Mouse (Mus musculus) ES-CJ7 (cell line): Measurements from ENCODE around the gene Sema6c.
"Not testable (repeated sequence)": the region's sequence is repeated elsewhere in the genome, so short reads cannot be mapped to it uniquely, and the experiment has no call there.

Source experiments
- DNase-seq: peaks from one replicate; pipeline ENCODE4 v3.0.0; 2011; ENCODE audit warnings: low read depth, low spot score

The Sema6c gene

DNA sequence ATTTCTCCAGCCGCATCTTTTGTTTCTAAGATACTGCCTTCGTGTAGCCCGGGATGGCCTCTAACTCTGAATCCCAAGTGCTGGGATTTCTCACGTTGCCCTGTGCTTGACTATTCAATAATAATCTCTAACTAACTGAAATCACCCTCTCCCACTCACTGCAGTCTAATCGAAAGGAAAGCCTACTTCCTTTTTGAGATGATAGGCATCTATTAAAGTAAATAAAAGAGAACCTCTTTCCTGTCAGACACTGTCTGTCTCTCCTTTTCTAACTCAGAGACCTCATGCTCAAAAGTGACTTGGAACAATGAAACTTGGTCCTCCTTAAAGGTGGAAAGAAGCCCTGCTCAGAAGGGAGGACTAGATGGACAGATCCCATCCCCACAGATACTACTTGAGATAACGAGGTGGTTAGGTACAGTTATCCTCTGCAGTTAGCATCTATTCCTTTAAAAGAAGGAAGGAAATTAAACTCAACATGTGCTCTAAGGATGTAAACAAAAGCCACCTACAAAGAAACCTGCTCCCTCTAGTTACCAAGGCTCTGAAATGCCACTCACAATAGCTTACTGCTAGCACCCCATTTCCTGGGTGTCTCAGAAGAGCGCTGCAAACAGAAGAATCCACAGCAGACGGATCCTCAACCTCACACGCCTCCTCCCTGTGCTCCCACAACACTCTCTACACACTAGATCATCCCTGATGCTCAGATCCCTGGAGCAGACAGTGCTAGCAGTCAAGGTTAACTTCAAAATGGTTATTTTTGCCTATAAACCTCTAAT, 24.7 kb downstream of the Sema6c start:
- DNase-seq: no peak

DNA sequence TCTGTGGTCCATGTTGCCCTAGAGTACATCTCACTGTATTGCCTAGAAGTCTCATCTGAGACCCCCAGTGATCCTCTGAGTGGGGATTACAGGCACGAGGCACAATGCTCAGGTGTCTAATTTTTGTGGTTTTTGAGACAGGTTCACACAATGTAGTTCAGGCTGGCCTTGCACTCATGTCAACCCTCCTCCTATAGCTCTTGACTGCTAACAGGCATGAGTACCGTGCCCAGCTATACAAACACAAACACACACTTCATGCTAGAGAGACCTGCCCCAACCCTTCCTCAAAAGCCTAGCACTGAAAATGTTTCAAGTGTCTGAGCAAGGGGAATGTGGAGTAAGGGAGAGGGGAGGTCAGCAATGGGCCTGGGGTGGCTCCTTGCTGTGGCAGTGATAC, 25.8 kb downstream of the Sema6c start:
- no peak for DNase-seq

DNA sequence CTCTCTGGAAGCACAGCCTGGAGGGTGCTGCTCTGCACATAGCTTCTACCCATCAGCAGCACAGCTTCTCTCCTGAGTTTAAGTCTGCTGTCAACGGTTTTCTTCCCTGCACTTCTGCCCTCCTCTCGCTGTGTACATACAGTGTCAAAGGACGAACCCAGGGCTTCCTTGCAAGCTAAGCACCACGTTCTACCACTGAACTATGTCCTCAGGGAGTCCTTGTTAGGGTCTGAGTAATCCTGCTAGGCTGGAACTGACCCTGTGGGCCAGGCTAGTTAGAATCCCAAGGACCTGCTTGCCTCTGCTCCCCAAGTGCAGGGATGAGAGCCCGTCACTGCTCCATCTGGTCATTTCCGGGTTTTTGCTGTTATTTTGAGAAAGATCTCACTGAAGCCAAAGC, 26.6 kb downstream of the Sema6c start:
- DNase-seq: no peak

DNA sequence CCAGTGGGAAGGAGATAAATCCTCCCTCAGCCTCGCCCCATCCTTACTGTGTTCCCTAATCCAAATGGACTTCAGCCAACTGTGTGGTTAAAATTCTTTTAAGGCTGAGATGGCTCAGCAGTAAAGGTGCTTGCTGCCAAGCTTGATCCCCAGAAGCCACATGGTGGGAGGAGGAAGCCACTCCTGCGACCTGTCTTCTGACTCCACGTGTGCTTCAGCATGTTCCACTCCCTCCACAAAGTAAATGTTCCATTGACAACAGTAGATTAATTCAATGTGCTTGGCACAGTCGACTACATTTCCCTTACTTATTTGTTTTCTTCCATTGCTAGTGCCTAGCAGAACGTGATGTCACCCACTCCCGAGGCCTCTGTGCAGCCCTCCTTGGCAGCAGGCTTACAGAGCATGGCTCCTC, 34.5 kb downstream of the Sema6c start:
- no peak for DNase-seq

DNA sequence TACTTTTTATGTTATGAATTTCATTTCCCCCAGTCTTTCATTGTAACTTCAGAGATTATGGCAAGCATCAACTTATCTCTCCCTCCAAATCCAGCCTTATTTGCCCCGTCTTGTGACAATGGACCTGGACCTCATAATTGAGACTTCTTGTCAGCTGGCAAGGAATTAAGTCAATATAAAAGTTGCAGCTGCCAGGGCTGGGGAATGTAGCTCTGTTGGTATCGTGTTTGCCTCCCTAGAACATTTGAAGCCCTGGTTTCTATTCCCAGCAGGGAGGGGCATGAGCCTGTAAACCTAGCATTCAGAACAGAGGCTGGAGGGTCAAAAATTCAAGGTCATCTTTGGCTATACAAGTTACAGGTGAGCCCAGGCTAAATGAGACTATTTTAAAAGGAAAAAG, 35.5 kb downstream of the Sema6c start:
- DNase-seq: no peak

DNA sequence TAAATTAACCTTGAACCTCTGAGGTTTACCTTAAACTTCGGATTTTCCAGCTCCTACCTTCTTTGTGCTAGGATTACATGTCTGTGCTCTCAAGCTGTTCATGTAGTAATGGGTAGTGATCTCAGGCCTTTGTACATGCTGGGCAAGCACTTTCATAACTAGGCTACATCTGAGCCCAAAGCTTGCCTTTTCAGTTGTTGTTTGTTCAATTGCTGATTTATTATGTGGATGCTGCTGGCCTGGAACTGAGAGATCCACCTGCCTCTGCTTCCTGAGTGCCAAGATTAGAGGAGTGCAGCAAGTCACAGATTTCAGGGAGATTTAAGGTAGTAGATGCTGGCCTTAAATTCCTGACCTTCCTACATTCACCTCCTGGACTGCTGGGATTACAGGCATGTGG, 38.8 kb downstream of the Sema6c start:
- DNase-seq: no peak

DNA sequence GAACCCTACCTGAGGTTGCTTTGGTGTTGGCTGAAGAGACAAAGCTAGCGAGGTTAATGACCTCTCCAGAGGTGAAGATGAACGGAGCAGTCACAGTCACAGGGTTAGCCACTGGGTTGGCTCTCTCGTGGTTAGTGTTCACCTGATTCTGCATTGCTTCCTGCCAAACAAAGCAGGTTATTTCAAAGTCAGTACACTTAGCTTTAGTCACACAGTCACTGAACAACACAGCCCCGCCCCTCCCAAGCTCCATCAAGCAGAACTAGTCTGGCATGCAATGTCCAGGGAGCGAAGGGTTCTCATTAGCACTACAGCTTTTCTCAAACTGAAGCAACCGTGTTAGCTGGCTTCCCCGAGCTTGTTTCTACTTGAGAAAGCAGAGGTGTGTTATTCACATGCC, 39.9 kb downstream of the Sema6c start:
- DNase-seq: no peak

DNA sequence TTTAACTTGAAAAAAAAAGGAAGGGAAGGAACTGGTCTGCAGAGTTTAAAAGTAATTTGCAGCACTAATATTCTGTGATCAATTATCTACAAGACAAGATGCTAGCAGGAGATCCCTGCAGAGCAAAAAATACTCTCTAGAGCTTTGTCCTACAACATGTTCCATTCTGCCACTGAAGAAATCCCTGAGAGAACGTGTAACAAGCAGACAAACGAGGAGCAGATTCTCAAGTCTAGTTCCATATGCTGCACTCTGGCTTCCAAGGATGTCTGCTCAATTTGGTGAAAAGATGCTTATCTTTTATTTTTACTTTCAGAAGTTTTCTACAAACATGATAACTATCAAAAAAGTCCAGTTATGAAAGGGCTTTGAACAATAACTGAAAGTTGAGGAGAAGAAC, 40.3 kb downstream of the Sema6c start:
- DNase-seq: no peak

DNA sequence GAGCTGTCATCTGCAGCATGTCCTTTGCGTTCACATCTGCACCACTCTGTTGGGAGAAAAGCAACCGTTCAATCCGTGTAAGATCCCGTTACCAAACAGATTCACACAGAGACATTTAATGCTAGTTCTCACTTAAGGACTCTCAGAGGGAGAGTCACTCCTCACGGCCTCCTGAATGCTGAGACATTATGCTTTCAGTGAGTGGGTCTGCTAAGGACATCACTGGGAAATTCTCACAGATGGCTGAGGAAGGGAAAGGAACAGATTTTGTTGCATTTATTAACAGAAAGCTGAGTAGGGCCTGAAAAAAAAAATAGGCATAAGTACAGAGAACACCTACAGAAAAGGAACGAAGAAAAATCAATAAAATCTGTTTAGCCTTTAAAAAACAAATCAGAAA, 43.6 kb downstream of the Sema6c start:
- DNase-seq: no peak

DNA sequence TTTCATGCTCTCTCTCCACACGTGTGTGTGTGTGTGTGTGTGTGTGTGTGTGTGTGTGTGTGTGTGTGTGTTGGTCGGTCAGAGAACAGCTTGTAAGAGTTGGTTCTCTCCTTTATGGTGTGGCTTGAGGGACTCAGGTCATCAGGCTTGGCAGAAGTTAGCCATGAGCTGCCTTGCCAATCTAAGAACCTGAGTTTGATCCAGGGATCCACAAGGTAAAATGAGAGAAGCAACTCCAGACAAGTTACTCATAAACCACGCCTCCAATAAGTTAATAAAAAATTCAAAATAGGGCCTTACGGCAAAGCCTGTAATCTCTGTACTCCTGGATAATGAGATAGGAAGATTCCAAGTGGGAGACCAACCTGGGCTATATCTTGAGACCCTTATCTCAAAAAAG, 48.0 kb downstream of the Sema6c start:
- no peak for DNase-seq

DNA sequence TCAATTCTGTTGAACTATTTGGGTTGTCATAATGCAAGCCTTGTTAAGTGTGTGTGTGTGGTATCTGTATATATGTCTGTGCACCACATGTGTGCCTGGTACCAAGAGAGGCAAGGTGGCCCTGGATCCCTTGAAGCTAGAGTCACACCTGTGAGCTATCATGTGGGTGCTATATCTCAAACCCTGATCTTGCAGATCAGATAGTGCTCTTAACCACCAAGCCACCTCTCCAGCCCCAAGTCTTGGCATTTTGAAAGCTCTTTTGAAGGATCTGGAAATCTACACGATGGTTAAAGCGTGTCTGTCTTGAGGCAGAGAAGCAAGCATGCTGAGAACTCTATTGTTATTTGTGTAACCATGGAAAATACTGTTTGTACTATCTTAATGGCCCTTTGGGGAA, 50.3 kb downstream of the Sema6c start:
- no peak for DNase-seq

DNA sequence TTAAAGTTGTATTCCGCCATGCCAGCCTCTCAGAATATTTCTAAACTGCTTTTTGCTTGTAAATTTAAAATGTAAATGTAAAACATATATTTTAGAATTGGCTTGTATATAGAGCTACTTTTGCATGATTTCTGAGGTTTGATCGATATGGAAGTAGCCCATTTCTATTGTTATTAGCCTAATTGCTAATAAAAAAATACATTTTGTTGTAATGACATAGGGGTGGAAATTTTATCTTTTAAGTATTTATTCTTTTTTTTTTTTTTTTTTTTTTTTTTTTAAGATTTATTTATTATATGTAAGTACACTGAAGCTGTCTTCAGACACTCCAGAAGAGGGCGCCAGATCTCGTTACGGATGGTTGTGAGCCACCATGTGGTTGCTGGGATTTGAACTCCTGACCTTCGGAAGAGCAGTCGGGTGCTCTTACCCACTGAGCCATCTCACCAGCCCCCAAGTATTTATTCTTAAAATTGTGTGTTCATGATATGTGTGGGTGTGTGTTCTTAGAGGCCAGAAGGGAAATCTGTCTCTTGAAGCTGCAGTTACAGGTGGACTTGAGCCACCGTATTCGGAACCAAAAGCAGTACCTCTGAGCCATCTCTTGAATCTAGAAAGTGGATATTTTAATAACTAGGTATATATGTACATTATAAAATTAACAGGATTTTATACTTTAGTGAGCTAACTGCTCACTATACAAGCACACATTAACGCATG, 52.8 kb downstream of the Sema6c start:
- not testable (repeated sequence) for DNase-seq

DNA sequence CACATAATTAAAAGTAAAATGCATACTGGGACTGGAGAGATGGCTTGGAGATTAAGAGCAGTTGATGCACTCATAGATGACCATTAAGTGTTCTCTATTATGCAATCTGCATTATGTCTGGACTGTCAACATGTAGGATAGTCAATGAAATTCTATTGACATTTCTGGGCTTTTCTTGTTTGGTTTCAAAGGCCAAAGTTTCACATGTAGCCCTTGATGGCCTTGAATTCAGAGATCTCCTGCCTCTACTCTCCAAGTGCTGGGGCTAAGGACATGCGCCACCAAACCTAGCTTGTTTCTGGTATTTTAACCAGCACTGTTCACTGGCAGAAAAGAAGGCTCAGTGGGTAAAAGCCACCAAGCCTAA, 53.3 kb downstream of the Sema6c start:
- DNase-seq: no peak

DNA sequence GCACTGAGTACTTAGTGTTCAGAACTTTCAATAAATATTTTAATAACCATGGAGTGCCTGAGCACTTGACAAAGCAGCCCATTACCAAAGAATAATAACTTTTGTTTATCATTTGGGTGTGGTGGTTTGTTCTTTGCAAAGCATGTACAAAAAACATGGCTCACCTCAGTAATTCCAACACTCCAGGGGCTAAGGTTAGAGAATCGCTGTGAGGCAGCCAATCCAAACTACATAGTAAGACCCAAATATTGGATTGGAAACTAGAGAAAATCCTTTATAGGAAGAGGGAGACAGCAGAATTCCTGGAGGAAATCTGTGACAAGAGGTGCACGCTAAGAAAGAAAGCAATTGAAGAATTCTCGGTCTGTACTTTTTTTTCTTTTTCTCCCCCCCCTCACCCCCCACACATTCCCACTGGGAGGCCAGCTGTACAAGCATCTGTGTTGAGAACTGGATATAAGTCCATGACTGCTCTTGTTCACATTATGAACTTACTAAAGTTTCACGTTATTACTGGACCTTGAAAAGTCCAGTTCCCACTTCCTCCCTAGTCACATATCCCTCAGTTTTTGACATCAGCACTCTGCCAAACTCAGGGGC, 56.5 kb downstream of the Sema6c start:
- no peak for DNase-seq

DNA sequence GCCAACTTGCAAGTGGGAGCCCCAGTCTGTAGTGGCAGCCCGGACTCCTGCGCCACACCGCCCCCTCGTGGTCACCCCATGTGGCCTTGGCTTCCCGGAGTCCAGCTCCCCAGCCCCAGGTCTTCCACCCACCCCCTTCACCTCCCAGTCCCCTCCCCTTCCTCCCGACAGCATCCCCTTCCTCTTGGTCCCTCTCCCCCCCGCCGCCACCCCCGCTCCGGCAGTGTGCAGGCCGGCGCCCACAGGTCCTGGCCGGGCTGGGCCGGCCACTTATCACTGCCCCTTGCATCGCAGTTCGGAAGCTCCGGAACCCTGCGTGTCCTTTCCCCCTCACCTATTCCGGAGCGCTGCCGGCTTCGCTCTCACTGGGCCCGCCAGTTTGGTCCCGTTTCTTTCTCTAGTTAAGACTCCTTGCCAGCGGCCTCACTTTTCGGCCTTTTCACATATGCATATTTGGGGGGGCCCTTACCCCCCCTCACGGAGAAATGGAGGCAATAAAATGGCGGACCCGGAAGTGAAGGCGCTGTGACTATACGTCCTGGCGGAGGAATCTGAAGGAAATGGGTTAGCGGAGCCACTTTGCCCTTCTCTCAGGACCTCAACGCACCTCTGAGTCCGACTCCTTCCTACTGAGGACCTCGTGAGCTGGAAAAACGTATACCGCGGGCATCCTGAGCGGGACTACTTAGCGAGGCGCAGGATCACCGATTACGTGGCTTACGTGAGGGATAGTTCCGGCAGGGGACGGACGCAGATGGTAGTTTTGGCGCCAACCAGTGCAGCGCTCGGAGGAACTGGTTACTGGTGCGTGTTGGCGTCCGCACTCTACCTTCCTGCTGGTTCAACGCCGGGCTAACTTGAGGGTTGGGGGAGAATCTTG, 57.2 kb downstream of the Sema6c start, which contains the start of gene Gabpb2:
Gene Gabpb2 (minus strand): TSS at position 662 of the 880 bp plus-strand sequence.
- DNase-seq: peak; percentile 99

DNA sequence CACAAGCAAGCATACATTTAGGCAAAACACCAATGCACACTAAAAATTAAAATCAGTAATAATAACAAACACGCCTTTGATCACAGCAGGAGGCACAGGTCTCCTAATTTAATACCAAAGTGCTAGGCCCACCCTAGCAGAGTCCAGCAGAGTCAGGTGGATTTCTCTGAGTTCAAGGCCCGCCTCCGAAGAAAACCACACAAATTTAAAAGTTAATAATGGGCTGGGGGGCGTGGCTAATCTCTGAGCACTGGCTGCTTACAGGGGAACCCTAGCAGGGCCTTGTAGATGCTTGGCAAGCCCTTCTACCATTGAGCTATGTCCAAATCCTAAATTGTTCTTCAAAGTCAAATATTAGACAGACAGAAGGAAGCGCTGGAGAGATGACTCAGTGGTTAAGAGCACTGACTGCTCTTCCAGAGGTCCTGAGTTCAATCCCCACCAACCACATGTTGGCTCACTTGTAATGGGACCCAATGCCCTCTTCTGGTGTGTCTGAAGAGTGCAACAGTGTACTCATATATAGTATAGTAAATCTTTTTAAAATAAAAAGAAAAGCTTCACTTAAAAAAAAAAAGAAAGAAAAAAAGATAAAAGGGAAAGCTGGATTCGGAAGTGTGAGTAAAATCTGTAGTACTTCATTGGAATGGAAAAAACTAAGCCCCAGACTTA, 58.3 kb downstream of the Sema6c start:
- DNase-seq: peak; percentile 77

DNA sequence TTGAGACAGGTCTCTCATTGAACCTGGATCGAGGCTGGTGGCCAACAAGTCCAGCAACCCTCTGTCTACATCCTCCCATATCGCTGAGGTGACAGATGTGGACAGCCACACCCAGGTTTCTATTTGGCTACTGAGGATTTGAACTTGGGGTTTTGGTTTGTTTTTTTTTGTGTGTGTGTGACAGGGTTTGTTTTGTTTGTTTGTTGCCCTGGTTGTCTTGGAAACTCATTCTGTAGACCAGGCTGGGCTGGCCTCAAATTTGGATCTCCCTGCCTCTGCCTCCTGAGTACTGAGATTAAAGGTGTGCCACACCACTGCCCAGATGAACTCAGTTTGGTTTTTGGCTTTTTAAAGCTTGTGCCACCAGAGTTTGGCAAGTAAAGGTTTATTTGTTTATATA, 62.8 kb downstream of the Sema6c start:
- DNase-seq: no peak
